Mouse (Mus musculus) MEL-GATA-1-ER (cell line): Measurements from ENCODE around the gene Olfr1458.

Experiments
- DNase-seq: peaks from one replicate; pipeline ENCODE4 v3.0.0-alpha.2; 2012; ENCODE audit warnings: low read depth; ENCODE audit errors: extremely low read depth

Olfr1458 gene

DNA sequence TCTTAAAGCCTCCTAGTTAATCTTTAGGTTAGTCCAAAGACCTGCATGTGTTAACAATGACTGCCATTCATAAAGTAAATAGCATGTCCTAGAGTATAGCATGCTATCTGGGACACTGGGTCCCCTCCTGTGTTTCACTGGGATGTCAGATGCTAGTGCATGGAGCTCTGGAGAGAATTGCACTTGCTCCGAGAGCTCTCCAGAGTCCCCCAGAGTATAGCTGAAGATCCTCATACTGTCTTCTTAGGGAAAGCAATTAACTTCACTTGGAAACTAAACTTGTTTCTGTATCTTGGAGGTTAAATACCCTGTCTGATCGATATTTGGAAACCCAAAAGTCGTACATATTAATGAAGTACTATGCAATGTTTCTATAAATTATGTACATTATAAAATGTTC lies at the start of gene Olfr1458:
Gene Olfr1458, minus strand, starts transcription at position 101 of the 400 bp plus-strand sequence.
- no peak for DNase-seq

DNA sequence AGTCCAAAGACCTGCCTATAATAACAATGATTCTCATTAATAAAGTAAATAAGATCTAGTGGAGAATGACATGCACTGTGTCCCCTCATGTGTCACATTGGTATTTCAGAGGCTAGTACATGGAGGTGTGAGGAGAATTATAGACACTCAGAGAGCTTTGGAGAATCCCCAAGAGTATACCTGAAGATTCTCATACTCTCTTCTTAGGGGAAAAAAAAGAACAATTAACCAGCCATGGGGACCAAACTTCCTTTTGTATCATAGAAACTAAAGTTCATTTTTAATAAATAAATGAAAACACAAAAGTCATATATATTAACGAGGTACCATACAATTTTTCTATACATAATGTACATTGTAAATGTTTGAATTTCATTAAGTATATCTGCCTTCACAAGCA lies 42.9 kb upstream of the Olfr1458 start, which contains the start of gene Olfr1459:
Gene Olfr1459, minus strand, starts transcription at position 101 of the 400 bp plus-strand sequence.
- DNase-seq: no peak

DNA sequence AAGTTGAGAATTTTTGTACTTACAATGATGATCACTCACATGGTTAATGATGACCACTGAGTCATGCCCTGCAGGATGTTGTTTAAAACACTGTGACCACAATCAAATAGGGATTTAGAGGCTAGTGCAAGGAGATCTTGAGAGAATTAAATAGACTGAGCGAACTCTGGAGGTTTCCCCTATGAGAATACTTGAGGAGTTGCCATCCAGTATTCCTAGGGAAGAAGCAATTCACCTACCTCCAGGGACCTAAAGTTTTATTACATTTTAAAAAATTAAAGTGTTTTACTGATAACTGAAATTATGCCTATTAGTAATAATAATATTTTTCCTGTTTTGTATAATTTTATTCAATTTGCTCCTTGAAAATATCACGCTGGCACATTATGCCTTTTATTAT lies 8.8 kb downstream of the Olfr1458 start, which contains the start of gene Olfr1457:
Gene Olfr1457, minus strand, starts transcription at position 101 of the 400 bp plus-strand sequence.
- DNase-seq: no peak

DNA sequence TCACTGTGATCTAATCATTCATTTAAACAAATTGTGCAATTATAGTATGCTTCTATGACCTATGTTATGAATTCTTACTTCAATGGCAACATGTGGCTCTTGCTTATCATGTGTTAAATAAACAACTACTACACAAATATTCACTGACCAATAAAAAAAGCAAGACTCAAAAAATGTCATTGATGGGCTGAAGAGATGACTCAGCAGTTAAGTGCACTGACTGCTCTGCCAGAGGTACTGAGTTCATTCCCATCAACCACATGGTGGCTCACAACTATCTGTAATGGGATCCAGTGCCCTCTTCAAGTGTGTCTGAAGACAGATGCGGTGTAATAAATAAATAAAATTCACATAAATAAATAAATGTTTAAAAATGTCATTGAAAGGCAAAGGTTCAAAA lies 12.7 kb downstream of the Olfr1458 start:
- DNase-seq: no peak

DNA sequence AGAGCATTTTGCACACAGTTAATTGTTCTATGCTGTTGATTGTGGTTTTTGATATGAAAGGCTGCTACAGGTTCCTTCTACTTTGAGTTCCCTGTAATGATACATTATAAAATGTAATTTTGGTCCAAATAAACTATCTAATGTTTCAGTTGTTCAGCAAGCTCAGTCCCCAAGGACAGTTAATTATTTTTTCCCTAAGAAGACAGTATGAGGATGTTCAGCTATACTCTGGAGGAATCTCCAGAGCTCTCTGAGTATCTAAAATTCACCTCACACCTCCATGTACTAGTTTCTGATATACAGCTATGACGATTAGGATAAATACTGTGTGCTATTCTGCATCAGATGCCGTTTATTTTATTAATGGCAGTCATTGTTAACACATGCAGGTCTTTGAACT lies 46.3 kb downstream of the Olfr1458 start, which contains the start of gene Olfr1454:
Gene Olfr1454, plus strand, starts transcription at position 301 of the 400 bp plus-strand sequence.
- DNase-seq: no peak
